Mouse (Mus musculus) C2C12 (cell line): ENCODE results near the gene Misp.

Source experiments
- CEBPB ChIP-seq: IDR thresholded peaks from one replicate; pipeline ENCODE4 v1.6.1; 2011; ENCODE audit warnings: low read depth, mild to moderate bottlenecking, control low read depth, moderate library complexity
- CTCF ChIP-seq: IDR thresholded peaks from one replicate; pipeline ENCODE4 v1.5.1; 2011; ENCODE audit not compliant: control insufficient read depth, insufficient read depth, insufficient read length
- FOSL1 ChIP-seq: IDR thresholded peaks from one replicate; pipeline ENCODE4 v1.8.0; 2011; ENCODE audit warnings: mild to moderate bottlenecking, low read length; ENCODE audit not compliant: poor library complexity, insufficient read depth, severe bottlenecking
- MAX ChIP-seq: IDR thresholded peaks from one replicate; pipeline ENCODE4 v1.6.1; 2011; ENCODE audit warnings: mild to moderate bottlenecking, control low read depth
- MYOD1 ChIP-seq: IDR thresholded peaks from one replicate; pipeline ENCODE4 v1.6.1; 2011; ENCODE audit warnings: low read depth; ENCODE audit not compliant: control insufficient read depth, insufficient read length
- MYOG ChIP-seq: IDR thresholded peaks from one replicate; pipeline ENCODE4 v1.6.1; 2011; ENCODE audit not compliant: control insufficient read depth, insufficient read length; ENCODE audit errors: extremely low read depth
- USF1 ChIP-seq: IDR thresholded peaks from one replicate; pipeline ENCODE4 v1.6.1; 2011; ENCODE audit warnings: low read depth, mild to moderate bottlenecking, control low read depth, moderate library complexity

DNA sequence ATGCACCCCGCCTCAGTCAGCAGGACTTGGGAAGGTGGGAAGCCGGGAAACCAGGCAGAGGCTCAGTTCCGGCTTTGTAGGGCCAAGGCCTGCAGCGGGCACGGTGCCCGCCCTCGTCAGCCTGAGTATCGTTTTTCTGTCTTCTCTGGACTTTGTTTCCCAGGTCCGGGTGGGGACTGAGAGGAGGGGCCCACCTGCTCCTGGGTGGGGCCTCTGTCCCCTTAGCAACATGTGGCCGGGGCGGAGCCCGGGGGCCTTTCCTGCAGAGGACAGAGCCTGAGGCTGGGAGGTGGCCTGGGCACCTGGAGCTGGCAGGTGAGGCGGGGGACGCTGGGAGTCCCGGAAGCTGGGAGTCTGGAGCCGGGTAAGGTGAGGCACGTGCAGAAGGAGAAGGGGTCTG, 1.6 kb downstream of the Misp start:
- TF ChIP-seq CTCF: no peak
- no peak for TF ChIP-seq MAX
- TF ChIP-seq USF1: no peak
- TF ChIP-seq MYOG: no peak
- no peak for TF ChIP-seq MYOD1
- no peak for TF ChIP-seq CEBPB
- TF ChIP-seq FOSL1: no peak
